Mouse (Mus musculus): ENCODE data around the gene Nrsn2. TPM values are rescaled to one million over a fixed set of nuclear protein-coding genes. Genes with fewer than 3 reads are reported as not detected.
A peak's percentile ranks its signal among the peaks of the same experiment; 100 is the strongest.
"Not testable (repeated sequence)": the region's sequence is repeated elsewhere in the genome, so short reads cannot be mapped to it uniquely, and the experiment has no call there.

Gene Nrsn2
- polyA plus RNA-seq, 1 experiment, result not detected

DNA sequence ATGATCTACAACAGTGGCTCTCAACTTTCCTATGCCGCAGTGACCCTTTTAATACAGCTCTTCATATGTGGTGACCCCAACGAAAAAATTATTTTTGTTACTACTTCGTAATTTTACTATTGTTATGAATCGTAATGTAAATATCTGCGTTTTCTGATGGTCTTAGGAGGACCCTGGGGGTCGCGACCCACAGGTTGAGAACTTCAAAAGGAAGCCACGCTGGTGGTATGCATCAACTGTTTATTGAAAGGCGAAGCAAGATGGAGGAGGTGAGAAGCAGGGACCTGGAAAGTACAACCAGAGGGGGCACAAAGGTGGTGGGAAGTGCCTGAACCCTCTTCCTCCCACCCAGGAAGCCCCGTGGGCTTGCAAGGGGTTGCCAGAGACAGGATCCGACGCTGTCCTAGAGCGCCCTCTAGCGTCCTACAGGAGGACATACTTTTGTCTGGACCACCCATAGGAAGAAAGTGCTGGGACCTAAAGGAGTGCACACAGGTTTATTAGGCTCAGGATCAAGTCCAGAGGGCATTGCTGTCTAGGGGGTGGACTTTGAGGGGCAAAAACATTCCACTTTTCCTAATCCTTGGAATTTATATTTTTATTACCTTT, 7.8 kb downstream of the Nrsn2 start:
- H3K27ac ChIP-seq (ENCODE audit: insufficient read depth, low read depth, low read length), result no peak overlapping the region
- TF ChIP-seq CTCF (IDR thresholded peaks at IDR 0.05; ENCODE audit: insufficient read depth, low read depth, low read length), result peak; percentile 66
- TF ChIP-seq POLR2A (IDR thresholded peaks at IDR 0.05; ENCODE audit: insufficient read depth, low read depth, low read length), result no peak
- H3K4me1 ChIP-seq (ENCODE audit: control insufficient read depth, insufficient read depth, low read length), result 0 out of 2 replicates have a peak, but pooled peaks cover 8% of the 10 kb centered on the region
- WGBS, result 34% methylated on average over 14 of the region's 14 CpGs
- no peak overlapping the region for H3K4me3 ChIP-seq (ENCODE audit: insufficient read depth, low read depth, low read length)

DNA sequence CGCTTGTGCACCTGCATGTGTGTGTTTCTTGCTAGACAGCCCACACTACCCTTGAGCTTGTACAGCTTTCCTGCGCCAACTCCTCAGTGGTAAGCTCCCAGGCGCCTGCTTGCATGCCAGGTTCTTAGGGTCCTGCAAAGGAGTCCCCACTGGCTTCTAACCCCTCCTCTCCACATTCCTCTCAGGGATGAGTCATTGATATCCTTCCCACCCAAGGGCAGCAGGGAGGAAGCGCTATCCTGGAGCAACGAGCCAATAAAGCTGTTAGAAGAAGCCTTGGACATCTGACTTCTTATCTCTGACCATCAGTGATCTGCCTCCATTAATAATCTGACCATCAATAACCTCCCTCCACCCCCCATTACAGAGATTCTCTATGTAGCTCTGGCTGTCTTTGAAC, 8.5 kb downstream of the Nrsn2 start:
- 71% methylated on average over 5 of the region's 5 CpGs for WGBS
- Histone ChIP-seq H3K4me3 (ENCODE audit: insufficient read depth, low read depth, low read length) (no peak overlapping the region), H3K4me1 (ENCODE audit: control insufficient read depth, insufficient read depth, low read length) (0 out of 2 replicates have a peak, but pooled peaks cover 8% of the 10 kb centered on the region), H3K27ac (ENCODE audit: insufficient read depth, low read depth, low read length) (no peak overlapping the region)
- TF ChIP-seq POLR2A (IDR thresholded peaks at IDR 0.05; ENCODE audit: insufficient read depth, low read depth, low read length) (no peak), CTCF (IDR thresholded peaks at IDR 0.05; ENCODE audit: insufficient read depth, low read depth, low read length) (no peak)

DNA sequence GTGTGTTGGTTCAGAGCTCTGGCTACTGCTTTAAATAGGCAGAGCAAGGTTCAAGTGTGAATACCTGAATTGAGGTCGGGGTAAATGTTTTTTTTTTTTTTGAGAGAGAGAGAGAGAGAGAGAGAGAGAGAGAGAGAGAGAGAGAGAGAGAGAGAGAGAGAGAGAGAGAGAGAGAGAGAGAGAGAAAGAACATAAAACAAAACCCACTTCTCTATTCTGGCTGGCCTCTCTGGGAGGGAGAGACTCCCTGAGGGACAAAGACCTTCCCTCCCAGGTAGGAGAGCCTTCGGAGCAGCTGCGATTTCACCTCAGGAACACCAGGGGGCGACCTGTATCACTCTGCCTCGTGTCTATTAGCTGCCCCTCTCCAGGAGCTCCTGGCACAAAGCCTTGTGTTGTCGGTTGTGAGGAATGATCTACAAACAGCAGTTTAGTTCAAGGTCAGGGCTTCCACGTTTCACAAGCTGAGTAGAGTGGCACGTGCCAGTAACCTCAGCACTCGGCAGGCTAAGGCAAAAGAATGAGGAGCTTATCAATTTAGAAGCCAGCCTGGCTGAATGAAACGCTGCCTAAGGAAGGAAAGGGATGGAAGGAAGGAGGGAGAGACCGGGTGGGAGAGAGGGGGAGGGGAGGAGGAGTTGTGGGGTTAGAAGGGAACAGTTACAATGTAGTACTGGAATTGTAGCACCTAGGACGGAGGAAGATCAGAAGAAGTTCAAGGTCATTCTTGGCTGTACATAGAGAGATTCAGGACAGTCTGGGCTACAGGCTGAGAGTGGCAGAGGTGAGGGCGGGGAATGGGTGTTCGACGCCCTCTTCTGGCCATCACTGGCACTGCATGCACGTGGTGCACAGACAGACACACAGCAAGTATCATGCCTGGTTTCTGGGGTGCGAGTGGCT, 12.9 kb downstream of the Nrsn2 start:
- Histone ChIP-seq H3K4me1 (ENCODE audit: control insufficient read depth, insufficient read depth, low read length) (peaks cover 9% of the 10 kb centered on the region; the same call in 1 of the 2 replicates), H3K4me3 (ENCODE audit: insufficient read depth, low read depth, low read length) (no peak overlapping the region), H3K27ac (ENCODE audit: insufficient read depth, low read depth, low read length) (no peak overlapping the region)
- TF ChIP-seq POLR2A (IDR thresholded peaks at IDR 0.05; ENCODE audit: insufficient read depth, low read depth, low read length) (no peak), CTCF (IDR thresholded peaks at IDR 0.05; ENCODE audit: insufficient read depth, low read depth, low read length) (peak; percentile 66)
- 7% methylated on average over 17 of the region's 17 CpGs for WGBS

DNA sequence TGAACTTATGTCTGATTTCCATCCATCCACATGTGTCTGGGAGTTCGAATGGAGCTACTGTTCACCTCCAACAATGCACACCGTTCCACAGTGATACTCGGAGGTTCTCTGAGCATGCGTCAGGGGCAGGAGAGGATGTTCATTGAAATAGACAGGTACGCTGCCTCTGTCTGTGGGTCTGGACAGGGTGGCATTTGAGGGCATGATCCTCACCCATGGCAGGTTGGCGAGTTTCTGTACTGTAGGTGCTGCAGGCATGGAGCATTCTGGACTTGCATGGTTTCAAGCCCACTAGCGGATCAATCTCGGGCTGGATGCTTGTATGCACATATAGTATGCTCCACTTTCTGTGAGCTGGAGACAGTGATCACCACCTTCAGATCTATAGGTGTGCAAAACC, 15.2 kb downstream of the Nrsn2 start:
- 87% methylated on average over 8 of the region's 8 CpGs for WGBS
- Histone ChIP-seq H3K4me1 (ENCODE audit: control insufficient read depth, insufficient read depth, low read length) (peaks cover 9% of the 10 kb centered on the region; the same call in 1 of the 2 replicates), H3K27ac (ENCODE audit: insufficient read depth, low read depth, low read length) (no peak overlapping the region), H3K4me3 (ENCODE audit: insufficient read depth, low read depth, low read length) (no peak overlapping the region)
- TF ChIP-seq POLR2A (IDR thresholded peaks at IDR 0.05; ENCODE audit: insufficient read depth, low read depth, low read length), result no peak
- TF ChIP-seq CTCF (IDR thresholded peaks at IDR 0.05; ENCODE audit: insufficient read depth, low read depth, low read length), result no peak

DNA sequence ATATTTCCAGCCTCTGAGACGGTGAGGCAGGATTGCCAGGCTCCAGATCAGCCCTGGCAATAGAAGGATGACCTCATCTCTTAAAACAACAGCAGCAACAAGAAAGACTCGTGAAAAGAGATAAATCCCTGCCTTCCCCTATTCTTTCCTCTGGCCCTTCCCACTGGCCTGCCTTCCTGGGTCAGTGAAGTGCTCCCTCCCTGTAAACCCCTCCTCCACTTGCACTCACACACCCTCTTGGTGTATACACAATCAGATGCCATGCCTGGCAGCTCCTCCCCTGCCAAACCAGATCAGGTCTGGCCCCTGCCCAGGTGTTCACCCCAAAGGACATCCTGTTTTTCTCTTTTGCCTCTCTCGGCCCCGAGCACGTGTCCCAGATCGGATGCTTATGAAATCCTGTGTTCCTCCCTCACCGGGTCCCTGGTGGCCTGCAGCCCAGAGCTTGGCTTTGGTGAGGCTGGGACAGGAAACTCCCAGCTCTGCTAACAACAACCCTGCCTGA, 16.1 kb downstream of the Nrsn2 start:
- no peak overlapping the region for H3K4me3 ChIP-seq (ENCODE audit: insufficient read depth, low read depth, low read length)
- WGBS, result 60% methylated on average over 7 of the region's 7 CpGs
- TF ChIP-seq POLR2A (IDR thresholded peaks at IDR 0.05; ENCODE audit: insufficient read depth, low read depth, low read length), result no peak
- TF ChIP-seq CTCF (IDR thresholded peaks at IDR 0.05; ENCODE audit: insufficient read depth, low read depth, low read length), result no peak

DNA sequence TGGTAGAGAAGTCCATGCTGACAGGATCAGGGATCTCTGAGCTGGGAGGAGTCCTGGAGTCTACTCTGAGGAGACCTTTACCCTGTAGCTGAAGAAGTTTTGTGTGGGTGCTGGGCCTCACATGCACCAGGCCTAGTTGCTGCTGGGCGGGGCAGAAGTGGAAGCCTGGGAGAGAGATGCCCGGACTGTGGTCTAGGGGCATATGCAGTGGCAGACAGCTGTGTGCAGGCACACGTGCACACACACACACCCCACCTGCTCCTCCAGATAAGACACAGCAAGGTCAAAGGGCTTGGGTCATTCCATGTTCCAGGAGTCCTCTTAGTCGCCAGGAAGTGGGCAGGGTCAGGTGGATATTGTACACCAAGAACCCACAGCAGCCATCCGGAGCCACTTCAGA, 16.8 kb downstream of the Nrsn2 start:
- H3K4me3 ChIP-seq (ENCODE audit: insufficient read depth, low read depth, low read length), result no peak overlapping the region
- H3K4me1 ChIP-seq (ENCODE audit: control insufficient read depth, insufficient read depth, low read length), result peaks cover 9% of the 10 kb centered on the region; the same call in 1 of the 2 replicates
- no peak overlapping the region for H3K27ac ChIP-seq (ENCODE audit: insufficient read depth, low read depth, low read length)
- no peak for TF ChIP-seq CTCF (IDR thresholded peaks at IDR 0.05; ENCODE audit: insufficient read depth, low read depth, low read length)
- TF ChIP-seq POLR2A (IDR thresholded peaks at IDR 0.05; ENCODE audit: insufficient read depth, low read depth, low read length), result no peak
- WGBS, result 90% methylated on average over 5 of the region's 5 CpGs

More for the DNA sequence above, 16.1 kb downstream of the Nrsn2 start:
- H3K4me1 ChIP-seq (ENCODE audit: control insufficient read depth, insufficient read depth, low read length), result peaks cover 9% of the 10 kb centered on the region; the same call in 1 of the 2 replicates
- H3K27ac ChIP-seq (ENCODE audit: insufficient read depth, low read depth, low read length), result no peak overlapping the region

DNA sequence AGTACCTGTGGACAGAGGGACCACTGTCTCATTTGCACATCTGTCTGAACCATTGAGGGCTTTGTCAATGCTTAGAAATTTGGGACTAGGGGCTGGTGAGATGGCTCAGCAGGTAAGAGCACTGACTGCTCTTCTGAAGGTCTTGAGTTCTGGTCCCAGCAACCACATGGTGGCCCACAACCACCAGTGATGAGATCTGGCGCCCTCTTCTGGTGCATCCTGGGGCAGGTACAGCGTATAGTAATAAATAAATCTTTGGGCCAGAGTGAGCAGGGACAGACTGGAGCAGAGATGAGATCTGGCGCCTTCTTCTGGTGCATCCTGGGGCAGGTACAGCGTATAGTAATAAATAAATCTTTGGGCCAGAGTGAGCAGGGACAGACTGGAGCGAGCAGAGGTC, 17.5 kb downstream of the Nrsn2 start:
- not testable (repeated sequence) for H3K27ac ChIP-seq (ENCODE audit: insufficient read depth, low read depth, low read length); H3K4me3 ChIP-seq (ENCODE audit: insufficient read depth, low read depth, low read length); H3K4me1 ChIP-seq (ENCODE audit: control insufficient read depth, insufficient read depth, low read length)
- 81% methylated on average over 5 of the region's 5 CpGs for WGBS

DNA sequence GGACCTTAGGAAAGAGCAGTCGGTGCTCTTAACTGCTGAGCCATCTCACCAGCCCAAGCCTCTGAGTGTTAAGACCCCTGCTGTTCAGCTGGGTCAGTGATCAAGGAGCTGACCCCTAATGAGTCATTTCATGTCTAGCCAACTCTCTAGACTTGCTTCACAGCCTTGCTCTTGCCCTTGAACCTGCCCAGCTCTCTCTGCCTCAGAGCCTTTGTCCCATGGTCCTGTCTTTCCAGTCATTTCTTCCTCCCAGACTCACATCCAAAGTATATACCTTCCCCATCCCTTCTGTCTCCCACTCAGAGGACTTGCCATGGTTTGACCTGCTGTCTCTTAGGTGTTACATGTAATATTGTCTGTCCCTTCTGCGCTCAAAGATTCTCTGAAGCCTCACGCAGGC, 19.2 kb downstream of the Nrsn2 start:
- TF ChIP-seq CTCF (IDR thresholded peaks at IDR 0.05; ENCODE audit: insufficient read depth, low read depth, low read length) (no peak), POLR2A (IDR thresholded peaks at IDR 0.05; ENCODE audit: insufficient read depth, low read depth, low read length) (no peak)
- H3K4me3 ChIP-seq (ENCODE audit: insufficient read depth, low read depth, low read length), result no peak overlapping the region
- no peak overlapping the region for H3K27ac ChIP-seq (ENCODE audit: insufficient read depth, low read depth, low read length)
- peaks cover 3% of the 10 kb centered on the region; the same call in 1 of the 2 replicates for H3K4me1 ChIP-seq (ENCODE audit: control insufficient read depth, insufficient read depth, low read length)
- 89% methylated on average over 3 of the region's 3 CpGs for WGBS

All from olfactory bulb, adult 2 months (tissue).